Mouse (Mus musculus) hindbrain, embryonic 12.5 days (tissue): ENCODE data around the gene Exosc6. TPM values are rescaled to one million over a fixed set of nuclear protein-coding genes. Genes with fewer than 3 reads are reported as not detected.
A peak's percentile ranks its signal among the peaks of the same experiment; 100 is the strongest.
"Not testable (repeated sequence)": the region's sequence is repeated elsewhere in the genome, so short reads cannot be mapped to it uniquely, and the experiment has no call there.

ENCODE experiments used
- ATAC-seq: fragments of 200-750 bp; cut with Nextera tagmentation; 2 replicates; pipeline ENCODE4 v1.8.0; 2017; ENCODE audit warnings: moderate TSS enrichment; ENCODE audit not compliant: low FRiP score
- H3K27ac ChIP-seq: fragments of 300-500 bp; sonication (generic); 2 replicates; pipeline ENCODE4 v1.5.1; 2016; ENCODE audit warnings: mild to moderate bottlenecking
- H3K27me3 ChIP-seq: fragments of 300-500 bp; sonication (generic); 2 replicates; pipeline ENCODE4 v1.6.1; 2016; ENCODE audit warnings: mild to moderate bottlenecking
- H3K36me3 ChIP-seq: fragments of 300-500 bp; sonication (generic); 2 replicates; pipeline ENCODE4 v1.6.1; 2016; ENCODE audit warnings: mild to moderate bottlenecking
- H3K4me1 ChIP-seq: fragments of 300-500 bp; sonication (generic); 2 replicates; pipeline ENCODE4 v1.6.1; 2016
- H3K4me2 ChIP-seq: fragments of 300-500 bp; sonication (generic); replicated peaks from 2 replicates; pipeline ENCODE4 v1.6.1; 2016; ENCODE audit warnings: mild to moderate bottlenecking
- H3K4me3 ChIP-seq: fragments of 300-500 bp; sonication (generic); 2 replicates; pipeline ENCODE4 v1.5.1; 2016; ENCODE audit warnings: mild to moderate bottlenecking
- H3K9ac ChIP-seq: fragments of 300-500 bp; sonication (generic); 2 replicates; pipeline ENCODE4 v1.6.1; 2016; ENCODE audit warnings: mild to moderate bottlenecking, moderate library complexity
- H3K9me3 ChIP-seq: fragments of 300-500 bp; sonication (generic); replicated peaks from 2 replicates; pipeline ENCODE4 v1.6.1; 2016; ENCODE audit warnings: mild to moderate bottlenecking
- WGBS: fragments of 180-500 bp; shearing (Covaris S2); methylation state at CpG from one replicate; pipeline ENCODE4 v1.1.7; 2016; 5-methylcytosine and 5-hydroxymethylcytosine counted together
- microRNA-seq: library from miRNA; unstranded; fragments of <30 nt; microRNA quantifications from one replicate; pipeline ENCODE4, GENCODE M21; 2017
- polyA plus RNA-seq: library from polyadenylated mRNA; unstranded; fragments of >200 nt; fragmentation: Nextera tagmentation; extraction: Ambion mirVana; gene quantifications from 2 replicates; pipeline ENCODE4 v1.2.1, GENCODE M21; 2016

Gene Exosc6
- polyA plus RNA-seq, 1 experiment from 2014 or later = 3.2 TPM

DNA sequence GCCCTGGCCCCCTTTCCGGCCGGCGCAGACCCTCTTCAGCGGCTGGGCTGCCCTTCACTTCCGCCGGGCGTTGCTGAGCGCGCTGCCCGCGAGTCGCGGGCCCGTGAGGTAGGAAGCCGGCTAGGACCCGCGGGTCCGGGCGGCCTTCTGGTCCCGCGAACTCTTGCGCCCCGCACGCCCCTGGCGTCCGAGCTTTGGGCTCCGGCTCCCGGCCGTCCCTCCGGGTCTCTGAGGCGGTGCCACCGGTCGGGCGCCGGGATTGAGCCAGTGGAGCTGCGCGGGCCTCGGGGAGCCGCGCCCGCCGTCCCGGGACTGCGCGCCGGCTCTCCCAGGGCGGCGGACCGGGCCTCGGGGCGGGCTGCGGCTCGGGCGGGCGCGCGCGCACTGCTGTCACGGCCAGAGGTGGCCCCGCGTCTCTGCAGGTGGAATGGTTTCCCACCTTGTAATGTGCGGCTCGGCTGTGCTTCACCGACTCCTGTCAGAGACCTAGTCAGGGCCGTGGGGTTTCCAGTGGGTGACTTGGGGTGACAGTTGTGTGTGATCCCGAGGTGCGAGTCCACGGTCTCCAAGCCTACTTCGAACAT lies 38.7 kb downstream of the Exosc6 start:
- not testable (repeated sequence) for H3K27me3 ChIP-seq, ATAC-seq, H3K9me3 ChIP-seq, H3K36me3 ChIP-seq
- H3K4me3 ChIP-seq = peak overlapping the region; percentile 59
- WGBS = under 1% methylated on average over 52 of the region's 69 CpGs
- H3K4me1 ChIP-seq = peaks cover 13% of the 10 kb centered on the region
- H3K9ac ChIP-seq = peak overlapping the region; percentile 76
- H3K4me2 ChIP-seq = peak overlapping the region; percentile 69
- H3K27ac ChIP-seq = peak overlapping the region; percentile 48

Small RNAs within 50 kb of the gene (microRNA-seq; reads per million reads assigned to microRNA genes)
- not detected for gene Gm24103
- gene Mir3473d = 0.81 reads per million

Other genes with a start within 250 kb of the Exosc6 start
- gene Cog4, start 209.7 kb upstream of the Exosc6 start, polyA plus RNA-seq = 74.9 and 77.1 TPM in 2 replicates
- 163 and 170 TPM in 2 replicates for gene Sf3b3, start 209.6 kb upstream of the Exosc6 start, polyA plus RNA-seq
- gene Fuk, start 153.9 kb upstream of the Exosc6 start, polyA plus RNA-seq = 11.4 and 11.9 TPM in 2 replicates
- gene St3gal2, start 136.4 kb upstream of the Exosc6 start, polyA plus RNA-seq = 30.4 and 31.2 TPM in 2 replicates
- gene Ddx19a, start 58.5 kb upstream of the Exosc6 start, polyA plus RNA-seq = 13.9 and 16.9 TPM in 2 replicates
- 9.5 and 9.7 TPM in 2 replicates for gene Ddx19b, start 24.6 kb upstream of the Exosc6 start, polyA plus RNA-seq
- gene Aars, start 23.2 kb upstream of the Exosc6 start, polyA plus RNA-seq = 78.5 and 83.5 TPM in 2 replicates
- gene Clec18a, start 36.1 kb downstream of the Exosc6 start, polyA plus RNA-seq = 1.1 TPM in 2 replicates
- 14.4 and 15.1 TPM in 2 replicates for gene Pdpr, start 38.3 kb downstream of the Exosc6 start, polyA plus RNA-seq
- gene Glg1, start 202.9 kb downstream of the Exosc6 start, polyA plus RNA-seq = 104 and 109 TPM in 2 replicates
- 53.5 and 56.0 TPM in 2 replicates for gene Rfwd3, start 243.9 kb downstream of the Exosc6 start, polyA plus RNA-seq